Mouse (Mus musculus) liver, postnatal 0 days (tissue): ENCODE results near the gene Chn1.

Source experiments
- CTCF ChIP-seq: sonication (generic); IDR thresholded peaks from 2 replicates; pipeline ENCODE4 v1.5.1; 2016; ENCODE audit warnings: antibody characterized with exemption, low read depth
- EP300 ChIP-seq: IDR thresholded peaks from 2 replicates; pipeline ENCODE4 v1.6.1; 2016; ENCODE audit warnings: antibody characterized with exemption, low read depth, mild to moderate bottlenecking

DNA sequence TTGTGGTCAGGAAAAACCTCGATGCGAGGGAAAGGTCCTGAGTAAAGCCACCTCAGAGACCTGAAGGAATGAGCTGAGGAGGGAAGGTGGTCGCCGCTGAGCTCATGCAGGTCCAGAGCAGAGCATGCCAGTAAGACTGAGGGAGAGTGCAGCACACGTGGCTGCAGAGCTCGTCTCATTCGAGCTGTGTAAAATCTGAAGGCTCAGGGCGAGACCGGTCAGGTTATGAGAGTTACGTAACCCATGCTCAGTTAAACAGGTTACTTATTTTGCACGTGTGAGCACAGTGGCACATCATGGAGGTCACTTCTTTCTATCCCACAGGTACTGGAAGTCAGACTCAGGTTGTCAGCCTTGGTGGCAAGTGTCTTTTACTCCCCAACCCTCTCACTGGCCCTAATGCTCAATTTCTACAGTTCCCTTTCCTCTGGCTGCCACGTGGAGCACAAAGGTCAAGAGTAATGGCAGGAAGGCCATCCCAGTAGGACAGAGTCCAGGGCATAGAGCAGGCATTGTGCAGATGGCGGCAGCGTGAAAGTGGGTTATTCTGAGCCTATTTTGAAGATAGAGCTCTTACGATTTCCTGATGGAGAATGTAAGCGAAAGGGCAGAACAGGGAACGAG, 158.6 kb downstream of the Chn1 start:
- TF ChIP-seq EP300 = no peak
- TF ChIP-seq CTCF = no peak
